24 mouse cellular contexts compared by ENCODE assay signal in genomic region chr1:106517099-106517498, GRCm38 (mm10).
DNase-seq lines count a peak whose midpoint lies in the region; ATAC-seq lines count a peak whose summit lies in the region.
"Had no signal": no experiment of that assay in that cellular context is flagged by ENCODE, and none has a peak within 500 bp of the region (broad histone marks: within the 10 kb centered on the region; RNA-seq: fewer than 3 reads in every experiment).

No protein-coding gene starts in this region.

- no peak overlapping the region for H3K9ac ChIP-seq in intestine, embryonic 16.5 days (ENCODE audit: low read depth, low read length)
- H3K9ac ChIP-seq in stomach, embryonic 15.5 days = no peak overlapping the region
- H3K9ac ChIP-seq: embryonic facial prominence, embryonic 13.5 days; forebrain, embryonic 12.5 days; forebrain, embryonic 15.5 days; heart, embryonic 12.5 days; heart, embryonic 15.5 days; hindbrain, embryonic 14.5 days had no signal

- H3K4me2 ChIP-seq in intestine, embryonic 16.5 days (ENCODE audit: low read depth, low read length) = 0 out of 2 replicates have a peak overlapping the region, but pooled peaks have one; percentile 14
- no peak overlapping the region for H3K4me2 ChIP-seq in stomach, embryonic 15.5 days
- H3K4me2 ChIP-seq: embryonic facial prominence, embryonic 13.5 days; forebrain, embryonic 12.5 days; forebrain, embryonic 15.5 days; heart, embryonic 12.5 days; heart, embryonic 15.5 days; hindbrain, embryonic 14.5 days had no signal

- no peak for DNase-seq in left cerebral cortex, adult 9 months (ENCODE audit: low spot score in 2 of 2)
- DNase-seq in layer of hippocampus, postnatal 25 days (ENCODE audit: extremely low spot score in 1 of 2, low spot score in 1 of 2) = no peak
- DNase-seq in heart, postnatal 14 days = no peak
- DNase-seq: adrenal gland, adult 2 months; adrenal gland, postnatal 14 days; cerebellum, adult 11-12 months; cerebellum, adult 8-10 months; cerebellum, postnatal 36 days; embryo, embryonic 11 days; gastrocnemius, postnatal 25 days; heart, postnatal 4 days had no signal

- WGBS in intestine, embryonic 16.5 days = 66% methylated on average over 1 of the region's 1 CpGs
- 74% methylated on average over 1 of the region's 1 CpGs for WGBS in stomach, embryonic 15.5 days

- intact Hi-C loops in heart, postnatal 14 days (cut with DNase I) = no loop called here

- H3K36me3 ChIP-seq in megakaryocyte, embryonic 14.5 days (replicated peaks; ENCODE audit: low read length) = no peaks in the 10 kb centered on the region
- H3K36me3 ChIP-seq in intestine, embryonic 16.5 days (ENCODE audit: control insufficient read depth, insufficient read depth, low read length) = no peaks in the 10 kb centered on the region
- no peaks in the 10 kb centered on the region for H3K36me3 ChIP-seq in stomach, embryonic 15.5 days
- H3K36me3 ChIP-seq: embryonic facial prominence, embryonic 10.5 days; embryonic facial prominence, embryonic 13.5 days; forebrain, embryonic 12.5 days; forebrain, embryonic 15.5 days; heart, embryonic 12.5 days; heart, embryonic 15.5 days had no signal

- no peak for ATAC-seq in megakaryocyte, adult 5-6 weeks (ENCODE audit: poor library complexity, severe bottlenecking)
- ATAC-seq in intestine, embryonic 16.5 days = peak; percentile 91
- peak; percentile 86 for ATAC-seq in stomach, embryonic 15.5 days (ENCODE audit: insufficient read depth, low FRiP score, low read depth)
- ATAC-seq: CD4-positive, CD25-positive, alpha-beta regulatory T cell, adult 4 months; forebrain, embryonic 15.5 days had no signal

- H3K4me1 ChIP-seq in megakaryocyte, embryonic 14.5 days = peaks cover 62% of the 10 kb centered on the region
- H3K4me1 ChIP-seq in intestine, embryonic 16.5 days (ENCODE audit: control insufficient read depth, insufficient read depth, low read length) = peaks cover 6% of the 10 kb centered on the region; the same call in 1 of the 2 replicates
- peaks cover 4% of the 10 kb centered on the region; the same call in 1 of the 2 replicates for H3K4me1 ChIP-seq in stomach, embryonic 15.5 days
- H3K4me1 ChIP-seq: embryonic facial prominence, embryonic 10.5 days; embryonic facial prominence, embryonic 13.5 days; forebrain, embryonic 12.5 days; forebrain, embryonic 15.5 days had no signal

- H3K27ac ChIP-seq in intestine, embryonic 16.5 days (ENCODE audit: low read length) = peak overlapping the region; percentile 50; the same call in 1 of the 2 replicates
- peak overlapping the region; percentile 72 for H3K27ac ChIP-seq in stomach, embryonic 15.5 days
- H3K27ac ChIP-seq: embryonic facial prominence, embryonic 10.5 days; embryonic facial prominence, embryonic 13.5 days; forebrain, embryonic 12.5 days; forebrain, embryonic 15.5 days; heart, embryonic 15.5 days; hindbrain, embryonic 14.5 days had no signal

- peak overlapping the region; percentile 64 for H3K4me3 ChIP-seq in megakaryocyte, embryonic 14.5 days (replicated peaks)
- H3K4me3 ChIP-seq in intestine, embryonic 16.5 days (ENCODE audit: low read length) = no peak overlapping the region
- H3K4me3 ChIP-seq in stomach, embryonic 15.5 days (replicated peaks) = no peak overlapping the region
- H3K4me3 ChIP-seq: embryonic facial prominence, embryonic 10.5 days; embryonic facial prominence, embryonic 13.5 days; erythroblast, embryonic 14.5 days; forebrain, embryonic 12.5 days; forebrain, embryonic 15.5 days; heart, embryonic 12.5 days; heart, embryonic 15.5 days had no signal

- H3K27me3 ChIP-seq in megakaryocyte, embryonic 14.5 days (replicated peaks) = peaks cover 2% of the 10 kb centered on the region
- H3K27me3 ChIP-seq in intestine, embryonic 16.5 days (replicated peaks; ENCODE audit: control insufficient read depth, insufficient read depth, low read length) = no peaks in the 10 kb centered on the region
- no peaks in the 10 kb centered on the region for H3K27me3 ChIP-seq in stomach, embryonic 15.5 days (replicated peaks)
- H3K27me3 ChIP-seq: embryonic facial prominence, embryonic 13.5 days; forebrain, embryonic 12.5 days; forebrain, embryonic 15.5 days; heart, embryonic 12.5 days; heart, embryonic 15.5 days had no signal

- H3K9me3 ChIP-seq in megakaryocyte, embryonic 14.5 days = no peaks in the 10 kb centered on the region
- H3K9me3 ChIP-seq in intestine, embryonic 16.5 days (ENCODE audit: control insufficient read depth, low read length) = no peaks in the 10 kb centered on the region
- H3K9me3 ChIP-seq in stomach, embryonic 15.5 days = no peaks in the 10 kb centered on the region
- H3K9me3 ChIP-seq: embryonic facial prominence, embryonic 10.5 days; embryonic facial prominence, embryonic 13.5 days; forebrain, embryonic 12.5 days; forebrain, embryonic 15.5 days; heart, embryonic 12.5 days; heart, embryonic 15.5 days had no signal
